Mouse (Mus musculus) myocyte (in vitro differentiated cells): ENCODE data around the gene Phlpp1.

Experiments
- POLR2A ChIP-seq: IDR thresholded peaks from one replicate; pipeline ENCODE4 v1.6.1; 2011; ENCODE audit warnings: low read depth, mild to moderate bottlenecking, control low read depth, moderate library complexity; ENCODE audit not compliant: insufficient read length
- USF1 ChIP-seq: IDR thresholded peaks from one replicate; pipeline ENCODE4 v1.6.1; 2011; ENCODE audit warnings: low read depth, mild to moderate bottlenecking, control low read depth, moderate library complexity

GRCm38 (mm10) chr1:106139137-106139536 is 32.4 kb upstream of the Phlpp1 start:
- no peak for TF ChIP-seq POLR2A
- TF ChIP-seq USF1, result no peak
